Mouse (Mus musculus) erythroblast, embryonic 14.5 days (primary cell): ENCODE results near the gene Gm9046.

Experiments
- GATA1 ChIP-seq: IDR thresholded peaks from 2 replicates; pipeline ENCODE4 v1.6.1; 2012; ENCODE audit warnings: low read length, inconsistent platforms, mixed read lengths
- TAL1 ChIP-seq: IDR thresholded peaks from 3 replicates; pipeline ENCODE4 v1.6.1; 2012; ENCODE audit warnings: low read length, inconsistent platforms, mixed read lengths

- TF ChIP-seq GATA1: no peak
- no peak for TF ChIP-seq TAL1
Measured at GRCm38 (mm10) chr10:118294938-118295337, 48.1 kb downstream of the Gm9046 start, which contains the start of gene Iltifb.
